Mouse (Mus musculus): ENCODE results near the gene Skap1. TPM values are rescaled to one million over a fixed set of nuclear protein-coding genes. Genes with fewer than 3 reads are reported as not detected.

Gene Skap1
- polyA plus RNA-seq, 1 experiment from 2014 or later = 7.6 TPM

- WGBS = 57% methylated on average over 15 of the region's 15 CpGs
- ATAC-seq (replicated peaks; ENCODE audit: low FRiP score, low read depth) (no peak), DNase-seq (ENCODE audit: low spot score) (no peak)
- Histone ChIP-seq H3K27me3 (ENCODE audit: insufficient read depth, low read length) (no peaks in the 10 kb centered on the region), H3K27ac (no peak overlapping the region), H3K36me3 (ENCODE audit: insufficient read depth, low read length) (no peaks in the 10 kb centered on the region), H3K9ac (ENCODE audit: low read depth, low read length) (no peak overlapping the region), H3K9me3 (replicated peaks; ENCODE audit: low read length) (no peaks in the 10 kb centered on the region), H3K4me1 (replicated peaks; ENCODE audit: insufficient read depth, low read length) (no peaks in the 10 kb centered on the region; the same call in 1 of the 2 replicates), H3K4me3 (replicated peaks; ENCODE audit: low read depth, low read length) (no peak overlapping the region), H3K4me2 (ENCODE audit: low read length) (no peak overlapping the region)
- no peak; the same call in 1 of the 2 replicates for TF ChIP-seq CTCF (IDR thresholded peaks at IDR 0.05; ENCODE audit: low read depth)
Measured at GRCm38 (mm10) chr11:96762742-96763470, 298.5 kb downstream of the Skap1 start.

- TF ChIP-seq CTCF (IDR thresholded peaks at IDR 0.05; ENCODE audit: low read depth) = no peak
- DNase-seq (ENCODE audit: low spot score) = no peak
- H3K27ac ChIP-seq = peak overlapping the region; percentile 42; the same call in 1 of the 2 replicates
- no peak overlapping the region for H3K4me2 ChIP-seq (ENCODE audit: low read length)
- 60% methylated on average over 13 of the region's 13 CpGs for WGBS
- no peak for ATAC-seq (replicated peaks; ENCODE audit: low FRiP score, low read depth)
- H3K36me3 ChIP-seq (ENCODE audit: insufficient read depth, low read length) = 0 out of 2 replicates have a peak, but pooled peaks cover 8% of the 10 kb centered on the region
- no peak overlapping the region for H3K4me3 ChIP-seq (replicated peaks; ENCODE audit: low read depth, low read length)
- H3K9ac ChIP-seq (ENCODE audit: low read depth, low read length) = no peak overlapping the region
- H3K4me1 ChIP-seq (replicated peaks; ENCODE audit: insufficient read depth, low read length) = no peaks in the 10 kb centered on the region; the same call in 1 of the 2 replicates
- H3K27me3 ChIP-seq (ENCODE audit: insufficient read depth, low read length) = no peaks in the 10 kb centered on the region
- H3K9me3 ChIP-seq (replicated peaks; ENCODE audit: low read length) = no peaks in the 10 kb centered on the region
Measured at GRCm38 (mm10) chr11:96764511-96765350, 300.3 kb downstream of the Skap1 start.

GRCm38 (mm10) chr11:96765645-96766044 lies 301.3 kb downstream of the Skap1 start:
- no peak overlapping the region for H3K4me2 ChIP-seq (ENCODE audit: low read length)
- H3K9ac ChIP-seq (ENCODE audit: low read depth, low read length) = no peak overlapping the region
- no peak overlapping the region for H3K4me3 ChIP-seq (replicated peaks; ENCODE audit: low read depth, low read length)
- no peaks in the 10 kb centered on the region for H3K9me3 ChIP-seq (replicated peaks; ENCODE audit: low read length)
- ATAC-seq (replicated peaks; ENCODE audit: low FRiP score, low read depth) (no peak), DNase-seq (ENCODE audit: low spot score) (peak; percentile 44)
- no peaks in the 10 kb centered on the region; the same call in 1 of the 2 replicates for H3K4me1 ChIP-seq (replicated peaks; ENCODE audit: insufficient read depth, low read length)
- no peak for TF ChIP-seq CTCF (IDR thresholded peaks at IDR 0.05; ENCODE audit: low read depth)
- H3K27ac ChIP-seq = peak overlapping the region; percentile 68
- H3K36me3 ChIP-seq (ENCODE audit: insufficient read depth, low read length) = 0 out of 2 replicates have a peak, but pooled peaks cover 8% of the 10 kb centered on the region
- 67% methylated on average over 7 of the region's 7 CpGs for WGBS
- H3K27me3 ChIP-seq (ENCODE audit: insufficient read depth, low read length) = no peaks in the 10 kb centered on the region

GRCm38 (mm10) chr11:96766555-96766954 lies 302.2 kb downstream of the Skap1 start:
- no peak for TF ChIP-seq CTCF (IDR thresholded peaks at IDR 0.05; ENCODE audit: low read depth)

GRCm38 (mm10) chr11:96767096-96767495 lies 302.7 kb downstream of the Skap1 start:
- WGBS = 51% methylated on average over 7 of the region's 7 CpGs
- no peak for ATAC-seq (replicated peaks; ENCODE audit: low FRiP score, low read depth)
- Histone ChIP-seq H3K4me3 (replicated peaks; ENCODE audit: low read depth, low read length) (no peak overlapping the region), H3K9me3 (replicated peaks; ENCODE audit: low read length) (no peaks in the 10 kb centered on the region), H3K36me3 (ENCODE audit: insufficient read depth, low read length) (peaks cover 18% of the 10 kb centered on the region; the same call in 1 of the 2 replicates), H3K27me3 (ENCODE audit: insufficient read depth, low read length) (no peaks in the 10 kb centered on the region), H3K4me1 (replicated peaks; ENCODE audit: insufficient read depth, low read length) (no peaks in the 10 kb centered on the region; the same call in 1 of the 2 replicates), H3K27ac (no peak overlapping the region), H3K9ac (ENCODE audit: low read depth, low read length) (no peak overlapping the region), H3K4me2 (ENCODE audit: low read length) (no peak overlapping the region)
- TF ChIP-seq CTCF (IDR thresholded peaks at IDR 0.05; ENCODE audit: low read depth) = no peak
- no peak for DNase-seq (ENCODE audit: low spot score)

More at GRCm38 (mm10) chr11:96766555-96766954, 302.2 kb downstream of the Skap1 start:
- Histone ChIP-seq H3K4me2 (ENCODE audit: low read length) (no peak overlapping the region), H3K9me3 (replicated peaks; ENCODE audit: low read length) (no peaks in the 10 kb centered on the region), H3K9ac (ENCODE audit: low read depth, low read length) (no peak overlapping the region), H3K27me3 (ENCODE audit: insufficient read depth, low read length) (no peaks in the 10 kb centered on the region), H3K27ac (peak overlapping the region; percentile 42; the same call in 1 of the 2 replicates), H3K4me1 (replicated peaks; ENCODE audit: insufficient read depth, low read length) (no peaks in the 10 kb centered on the region; the same call in 1 of the 2 replicates), H3K36me3 (ENCODE audit: insufficient read depth, low read length) (peaks cover 13% of the 10 kb centered on the region; the same call in 1 of the 2 replicates), H3K4me3 (replicated peaks; ENCODE audit: low read depth, low read length) (no peak overlapping the region)
- WGBS = 75% methylated on average over 12 of the region's 12 CpGs
- DNase-seq (ENCODE audit: low spot score) (no peak), ATAC-seq (replicated peaks; ENCODE audit: low FRiP score, low read depth) (no peak)

GRCm38 (mm10) chr11:96768240-96768639 lies 303.8 kb downstream of the Skap1 start:
- H3K4me2 ChIP-seq (ENCODE audit: low read length) = no peak overlapping the region
- no peak for DNase-seq (ENCODE audit: low spot score)
- H3K4me3 ChIP-seq (replicated peaks; ENCODE audit: low read depth, low read length) = no peak overlapping the region
- no peaks in the 10 kb centered on the region for H3K9me3 ChIP-seq (replicated peaks; ENCODE audit: low read length)
- H3K4me1 ChIP-seq (replicated peaks; ENCODE audit: insufficient read depth, low read length) = no peaks in the 10 kb centered on the region; the same call in 1 of the 2 replicates
- no peak overlapping the region for H3K9ac ChIP-seq (ENCODE audit: low read depth, low read length)
- H3K27ac ChIP-seq = no peak overlapping the region
- WGBS = 56% methylated on average over 9 of the region's 9 CpGs
- H3K27me3 ChIP-seq (ENCODE audit: insufficient read depth, low read length) = no peaks in the 10 kb centered on the region
- ATAC-seq (replicated peaks; ENCODE audit: low FRiP score, low read depth) = no peak
- peaks cover 29% of the 10 kb centered on the region; the same call in 1 of the 2 replicates for H3K36me3 ChIP-seq (ENCODE audit: insufficient read depth, low read length)
- TF ChIP-seq CTCF (IDR thresholded peaks at IDR 0.05; ENCODE audit: low read depth) = no peak

Measured in kidney, postnatal 0 days (tissue).